Mouse (Mus musculus) lung, postnatal 4 days (tissue): Measurements from ENCODE around the gene Rai1.

Source experiments
- DNase-seq, 2 experiments: peaks; one replicate each; pipeline ENCODE4 v3.0.0; 2021

Rai1 gene

DNA sequence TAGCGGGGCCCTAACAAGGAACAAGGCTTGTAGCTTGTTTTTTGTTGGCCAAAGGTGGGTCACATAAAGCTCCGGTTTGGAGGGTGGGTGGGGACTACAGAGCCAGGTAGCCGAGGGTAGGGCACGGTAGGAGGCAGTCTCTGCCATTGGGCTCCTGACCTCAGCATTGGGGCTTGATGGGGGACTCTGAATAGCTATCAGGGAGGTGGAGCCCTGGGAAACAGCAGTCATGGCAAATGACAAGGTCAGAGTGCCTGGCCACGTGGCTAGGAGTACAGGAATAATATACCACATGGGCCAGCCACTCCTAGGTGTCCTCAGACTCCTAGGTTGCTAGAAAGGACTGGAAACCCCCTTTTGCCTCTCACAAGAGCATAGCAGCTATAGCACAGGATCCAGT is 91.5 kb downstream of the Rai1 start:
- no peak for DNase-seq

DNA sequence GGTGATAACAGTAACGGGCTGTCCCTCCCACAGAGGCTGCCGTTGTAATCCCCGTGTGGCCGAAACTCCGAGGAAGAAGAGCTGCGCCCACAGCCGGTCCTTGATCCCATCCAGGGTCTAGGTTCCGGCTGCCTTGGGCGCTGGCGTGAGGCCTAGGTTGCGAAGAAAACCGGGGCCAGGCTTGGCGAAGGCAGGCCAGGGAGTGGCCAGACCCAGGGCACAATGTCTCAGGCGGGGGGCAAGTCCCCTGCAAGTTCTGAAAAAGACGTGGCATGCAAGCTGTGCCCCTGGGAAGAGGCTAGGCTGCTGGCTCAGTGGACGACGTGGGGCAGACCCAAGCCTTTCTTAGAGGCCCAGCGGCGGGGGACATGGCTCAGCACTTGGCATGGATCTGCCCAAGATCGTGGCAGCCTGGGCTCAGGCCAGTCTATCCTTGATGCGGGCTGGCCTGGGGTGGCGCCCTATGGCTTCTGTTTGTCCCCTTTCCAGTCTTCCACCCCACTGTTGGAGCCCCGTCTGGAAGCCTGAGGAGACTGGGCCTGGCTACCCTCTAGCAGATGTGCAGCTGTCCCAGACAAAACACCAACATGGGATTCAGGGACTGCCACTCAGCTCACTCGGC is 93.3 kb downstream of the Rai1 start:
- no peak for DNase-seq

DNA sequence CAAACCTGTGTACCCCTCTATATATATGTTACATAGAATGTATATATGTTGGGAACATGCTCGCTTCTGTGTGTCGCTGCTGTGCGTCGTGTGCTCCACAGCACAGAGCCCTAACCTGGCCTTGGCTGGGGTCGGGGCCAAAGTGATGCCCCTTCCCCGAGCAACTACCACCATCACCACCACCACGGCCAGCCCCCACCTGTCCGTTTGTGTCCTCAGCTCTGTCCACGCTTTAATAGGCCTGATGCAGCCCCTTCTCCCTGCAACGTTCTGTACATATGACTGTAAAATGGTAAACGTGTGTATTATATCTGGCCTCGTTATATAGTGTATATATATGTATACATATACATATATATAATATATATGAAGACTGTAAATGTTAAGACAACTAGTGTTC is 93.8 kb downstream of the Rai1 start:
- DNase-seq: no peak

DNA sequence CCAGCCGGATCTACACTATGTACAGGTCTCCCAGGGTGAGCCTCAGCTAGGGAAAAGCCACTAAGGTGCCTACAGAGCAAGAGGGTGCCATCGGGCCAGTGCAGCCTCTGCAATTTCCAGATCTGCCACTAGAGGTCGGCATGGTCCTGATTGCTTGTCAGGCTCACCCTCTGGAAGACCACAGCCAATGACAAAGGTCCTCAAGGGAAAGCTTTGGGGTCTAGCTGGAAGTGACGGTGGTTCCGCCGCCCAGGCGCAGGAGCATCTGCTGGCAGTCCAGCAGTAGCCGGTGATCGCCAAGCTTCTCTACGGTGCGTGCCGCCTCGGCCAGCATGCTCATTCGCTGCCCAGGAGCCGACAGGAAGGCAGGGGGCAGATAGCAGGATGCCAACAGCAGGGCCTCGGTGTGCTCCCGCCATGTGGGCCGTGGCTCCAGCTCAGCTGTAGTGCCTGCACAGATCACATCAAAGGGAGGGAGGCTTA is 94.9 kb downstream of the Rai1 start:
- DNase-seq: peak; percentile 89 to 94

DNA sequence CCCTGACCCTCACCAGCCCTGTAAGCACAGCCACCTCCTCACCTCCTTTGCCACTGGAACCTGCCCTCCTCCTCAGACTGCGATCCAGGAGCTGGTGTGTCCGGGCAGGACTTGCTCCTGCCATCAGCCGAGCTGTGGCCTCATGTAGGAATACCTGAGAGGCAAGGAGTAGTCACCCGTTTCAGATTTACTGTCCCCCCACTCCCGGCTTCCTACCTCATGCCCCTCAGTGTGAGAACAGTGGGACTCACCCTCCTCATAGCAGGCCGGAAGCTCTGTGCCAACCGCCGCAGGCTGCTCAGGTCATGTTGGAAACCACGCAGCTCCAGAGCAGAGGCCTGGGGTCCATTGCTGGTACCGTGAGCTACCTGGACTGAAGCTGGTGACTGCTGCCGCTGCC is 95.6 kb downstream of the Rai1 start:
- DNase-seq: peak in 1 of 2 experiments; percentile 24

DNA sequence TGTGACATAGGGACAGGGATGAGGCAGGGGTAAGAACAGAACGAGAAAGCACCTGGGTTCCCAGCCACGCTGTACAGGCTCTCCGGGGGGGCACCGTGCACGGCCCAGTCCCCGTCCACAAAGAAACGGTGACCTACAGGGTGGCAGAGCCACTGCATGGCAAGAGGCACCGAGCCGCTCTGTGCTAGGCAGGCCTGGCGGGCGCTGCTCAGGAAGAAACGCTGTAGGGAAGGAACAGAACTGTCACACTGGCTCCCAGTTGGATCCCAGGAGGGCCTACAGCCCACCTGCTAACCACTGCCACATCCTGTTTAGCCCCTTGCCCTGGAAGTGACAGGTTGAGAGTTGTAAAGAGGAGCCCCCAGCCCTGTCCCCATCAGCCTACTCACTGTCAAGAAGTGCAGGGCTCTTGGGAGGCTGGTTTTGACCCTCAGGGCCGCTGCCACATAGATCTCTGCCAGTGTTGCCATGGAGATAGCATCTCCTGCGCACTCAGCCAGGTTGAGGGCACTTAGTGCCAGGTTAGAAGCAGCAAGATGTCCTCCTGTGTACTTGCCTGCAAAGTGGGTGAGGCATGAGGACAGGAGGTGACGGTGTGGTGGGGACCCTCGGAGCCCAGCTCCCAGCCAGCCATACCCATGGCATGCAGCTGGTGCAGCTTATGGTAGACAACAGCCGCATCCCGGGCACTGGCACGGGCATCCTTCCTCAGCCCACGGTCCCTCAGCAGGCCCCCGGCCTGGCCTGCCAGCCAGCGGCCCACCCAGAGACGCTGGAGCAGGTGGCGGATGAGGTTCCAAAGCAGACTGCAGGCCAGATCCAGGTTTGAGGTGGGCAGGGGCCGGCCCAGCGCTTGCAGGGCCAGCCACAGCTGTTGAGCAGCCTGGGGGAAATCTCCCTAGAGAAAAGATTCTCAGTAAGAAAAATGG is 98.2 kb downstream of the Rai1 start:
- peak in 1 of 2 experiments; percentile 21 for DNase-seq

DNA sequence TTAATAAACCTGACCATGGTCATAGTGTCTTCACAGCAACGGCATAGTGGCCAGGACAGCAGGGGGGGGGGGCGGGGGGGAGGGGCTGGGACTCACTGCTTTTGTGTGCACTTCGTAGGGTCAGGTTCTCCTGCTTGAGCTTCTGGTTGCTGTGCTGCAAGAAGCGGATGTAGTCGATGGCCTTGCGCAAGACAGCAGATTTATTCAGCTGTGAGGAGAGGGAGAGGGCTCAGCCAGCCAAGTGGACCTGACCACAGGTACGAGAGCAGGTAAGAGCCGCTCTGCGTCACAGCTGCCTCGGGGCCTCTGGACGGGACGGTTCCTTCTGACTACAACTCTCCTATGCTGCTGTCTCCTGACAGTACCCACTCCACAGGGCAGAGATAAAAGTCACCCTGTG is 100.2 kb downstream of the Rai1 start:
- peak; percentile 66 to 82 for DNase-seq

DNA sequence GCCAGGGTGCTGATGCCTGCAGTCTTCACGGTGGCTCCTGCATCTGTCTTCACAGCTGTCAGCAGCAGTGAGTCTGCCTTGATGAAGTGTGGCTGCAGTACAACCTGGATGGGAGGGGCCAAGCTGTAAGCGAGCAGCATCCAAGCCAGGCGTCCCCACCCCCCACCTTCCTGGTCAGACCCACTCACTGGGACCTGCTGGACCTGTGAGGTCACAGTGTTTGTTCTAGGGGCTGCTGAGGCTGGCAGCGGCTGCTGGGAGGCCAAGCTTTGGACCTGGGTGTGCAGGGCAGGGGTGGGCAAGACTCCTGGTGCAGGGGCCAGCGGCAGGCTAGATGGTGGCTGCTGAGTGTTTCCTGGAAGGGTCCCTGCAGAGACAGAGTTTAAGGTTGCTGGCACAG is 101.4 kb downstream of the Rai1 start:
- peak; percentile 48 to 70 for DNase-seq

DNA sequence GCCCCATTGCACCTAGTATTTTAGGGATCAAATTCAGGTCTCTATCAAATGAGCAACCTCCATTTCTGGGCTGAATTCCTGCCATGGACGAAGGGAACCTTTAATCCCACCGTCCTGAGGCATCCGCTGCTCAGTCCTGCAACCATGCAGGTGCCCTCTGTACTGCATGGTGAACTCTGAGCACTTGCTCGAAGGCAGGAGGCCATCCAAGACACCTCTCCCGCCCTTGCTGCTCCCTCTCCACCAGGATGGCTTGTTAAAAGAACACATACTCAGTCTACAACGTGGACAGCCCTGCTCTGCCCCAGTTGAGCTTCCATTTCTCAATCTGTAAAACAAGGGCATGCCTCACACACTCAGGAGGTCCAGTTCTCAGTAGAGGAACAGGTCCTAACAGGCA is 103.4 kb downstream of the Rai1 start:
- DNase-seq: no peak

DNA sequence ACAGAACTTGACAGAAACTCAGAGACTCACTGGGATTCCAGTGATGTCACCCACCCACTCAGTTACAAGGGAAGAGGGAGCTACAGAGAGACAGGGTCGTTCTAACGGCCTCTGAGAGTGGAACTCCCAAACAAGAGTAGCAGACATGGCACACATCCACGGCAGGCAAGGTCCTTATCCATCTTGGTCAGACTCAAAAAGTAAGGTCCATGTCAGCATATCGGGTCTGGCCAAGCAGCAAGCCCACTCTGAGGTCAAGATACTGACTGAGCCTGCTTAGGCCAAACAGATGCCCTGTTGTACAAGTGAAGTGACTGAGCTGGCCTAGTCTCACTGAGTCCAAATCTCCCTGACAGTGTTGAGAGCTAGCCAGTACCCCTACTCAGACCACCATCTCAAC is 103.9 kb downstream of the Rai1 start:
- DNase-seq: no peak

DNA sequence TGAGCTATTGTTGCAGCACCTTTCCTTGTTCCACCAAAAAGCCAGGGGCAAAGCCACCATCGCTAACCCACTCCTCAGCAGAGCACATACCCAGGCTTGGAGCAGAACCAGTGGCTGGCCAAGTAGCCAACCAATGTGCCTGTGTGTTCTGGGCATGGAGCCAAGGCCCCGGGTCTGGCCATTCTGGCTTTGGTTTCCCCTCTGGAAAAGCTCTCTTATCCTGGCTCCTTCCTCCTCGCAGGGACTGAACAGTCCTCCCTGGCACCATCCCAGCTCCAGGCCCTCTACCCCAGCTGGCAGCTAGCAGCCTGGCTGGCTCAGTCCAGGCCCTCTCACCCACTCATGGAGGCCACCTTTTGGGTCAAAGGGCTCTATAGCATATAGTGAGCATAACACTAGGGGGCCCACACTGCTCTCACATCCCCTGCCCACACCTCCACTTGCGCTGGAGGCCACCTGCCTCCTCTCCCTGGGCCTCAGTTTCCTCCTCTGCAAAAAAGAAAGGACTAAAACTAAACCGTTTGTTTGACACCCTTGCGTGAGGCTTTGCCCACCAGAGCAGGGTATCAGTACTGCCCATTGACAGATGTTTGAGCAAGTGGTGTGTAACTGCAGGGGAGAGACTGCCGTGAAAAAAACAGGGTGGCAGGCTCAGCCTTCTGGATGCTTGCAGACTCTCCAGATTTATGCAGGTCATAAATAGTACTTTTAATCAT is 104.6 kb downstream of the Rai1 start:
- DNase-seq: peak; percentile 77 to 87

DNA sequence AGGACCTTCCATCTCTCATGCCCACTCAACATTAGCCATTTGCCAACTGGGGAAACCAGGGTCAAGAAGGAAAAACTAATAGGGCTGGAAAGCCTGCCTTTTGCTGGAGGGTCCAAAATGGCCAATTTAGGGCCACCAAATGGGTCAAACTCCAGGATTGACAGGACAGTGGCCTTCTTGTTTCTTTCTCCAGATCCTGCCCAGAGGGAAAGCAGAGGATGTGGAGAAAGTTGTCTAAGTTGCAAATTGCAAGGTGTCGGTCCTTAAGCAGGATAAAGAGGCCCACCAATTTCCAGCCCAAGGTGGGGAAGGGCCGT is 105.1 kb downstream of the Rai1 start:
- DNase-seq: no peak

DNA sequence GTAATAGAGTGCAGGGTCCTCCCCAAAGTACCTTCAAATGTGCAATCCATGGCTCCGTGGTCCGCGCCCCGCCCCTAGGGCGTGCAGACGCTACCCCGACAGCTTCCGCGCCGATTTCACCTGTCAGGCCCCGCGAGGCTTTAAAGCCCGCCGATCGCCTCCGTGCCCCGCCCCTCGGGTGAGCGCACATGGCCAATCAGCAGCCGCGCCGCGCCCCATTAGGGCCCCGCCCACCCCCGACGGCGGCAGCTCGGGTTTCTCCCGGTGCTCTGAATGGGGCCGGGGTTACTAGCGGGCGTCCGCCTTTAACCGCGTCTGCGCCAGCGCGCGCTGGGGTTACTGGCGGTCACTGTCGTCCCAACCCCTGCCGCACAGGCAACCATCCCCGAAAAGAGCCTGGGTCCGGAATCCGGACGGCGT is 105.5 kb downstream of the Rai1 start:
- DNase-seq: peak; percentile 97

DNA sequence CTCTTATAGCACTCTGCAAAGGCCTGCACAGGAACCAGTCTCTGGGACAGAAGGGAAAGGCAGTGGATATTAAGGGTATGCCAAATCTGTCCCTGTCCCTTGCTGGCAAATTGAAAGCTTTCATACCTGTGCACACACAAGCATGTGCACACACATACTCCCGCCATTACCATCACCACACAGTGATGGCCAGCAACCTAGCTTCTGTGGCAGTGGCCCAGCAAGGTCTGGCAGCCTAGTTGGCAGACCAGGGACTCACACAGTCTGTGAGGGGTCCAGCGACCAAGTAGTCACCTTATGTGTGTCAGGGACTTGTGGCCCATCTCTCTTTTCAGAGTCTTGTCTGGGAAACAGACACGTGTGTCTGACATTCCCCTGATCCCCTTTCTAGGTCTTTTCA is 106.3 kb downstream of the Rai1 start:
- no peak for DNase-seq

DNA sequence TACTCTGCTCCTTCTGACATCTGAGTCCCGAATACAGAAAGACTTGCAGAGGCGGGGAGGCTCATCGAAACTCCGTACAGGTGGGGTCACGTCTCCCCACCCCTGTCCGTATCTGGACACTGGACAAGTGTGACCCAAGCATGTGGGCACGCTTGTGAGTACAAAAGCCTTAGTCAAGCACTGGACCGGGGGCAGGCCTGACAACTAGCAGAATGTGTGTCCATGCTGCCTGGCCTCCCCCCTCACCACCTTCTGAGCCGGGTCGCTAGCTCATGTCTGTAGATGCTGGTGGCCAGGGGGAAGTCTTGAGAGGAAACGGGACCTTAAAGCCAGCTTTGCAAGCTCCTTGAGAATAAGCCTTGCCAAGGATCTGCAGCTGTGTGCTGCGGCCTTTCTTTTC is 106.9 kb downstream of the Rai1 start:
- DNase-seq: peak in 1 of 2 experiments; percentile 22

DNA sequence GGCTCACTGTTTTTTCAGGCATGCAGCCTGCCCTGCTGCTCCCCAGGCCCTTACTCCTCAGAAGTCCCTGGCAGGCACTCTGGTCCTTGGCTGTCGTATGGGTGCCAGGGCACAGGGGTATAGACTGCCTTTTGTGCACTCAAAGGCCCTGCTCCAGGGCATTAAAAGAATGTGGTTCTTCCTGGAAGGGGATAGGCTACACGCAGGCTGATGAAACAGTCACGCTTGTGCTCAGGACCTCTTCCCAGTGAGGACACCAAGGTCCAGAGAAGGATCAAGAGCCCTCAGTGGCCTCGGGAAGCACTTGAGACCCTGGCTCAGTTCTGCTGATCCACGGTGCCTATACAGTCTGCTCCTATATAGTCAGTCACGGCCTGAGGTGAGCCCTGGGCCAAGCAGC is 108.5 kb downstream of the Rai1 start:
- peak in 1 of 2 experiments; percentile 56 for DNase-seq

DNA sequence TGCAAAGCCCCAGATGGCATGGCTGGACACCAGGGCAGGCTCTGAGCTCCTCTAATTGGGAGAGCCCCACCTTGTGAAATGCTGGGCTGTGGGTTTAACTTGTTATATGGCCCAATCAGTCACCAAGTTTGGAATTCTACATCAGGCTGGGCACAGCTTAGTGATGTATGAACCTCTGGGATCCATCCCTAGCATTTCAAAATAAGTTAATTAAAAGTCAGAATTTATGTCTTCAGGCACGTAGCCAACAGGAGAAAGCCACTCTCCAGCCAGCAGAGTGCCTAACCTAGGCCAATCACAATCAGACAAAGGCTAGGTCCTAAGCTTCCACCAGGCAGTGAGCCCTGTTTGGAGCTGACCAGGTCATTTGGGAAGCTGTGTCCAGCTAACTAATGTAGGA is 111.9 kb downstream of the Rai1 start:
- no peak for DNase-seq

DNA sequence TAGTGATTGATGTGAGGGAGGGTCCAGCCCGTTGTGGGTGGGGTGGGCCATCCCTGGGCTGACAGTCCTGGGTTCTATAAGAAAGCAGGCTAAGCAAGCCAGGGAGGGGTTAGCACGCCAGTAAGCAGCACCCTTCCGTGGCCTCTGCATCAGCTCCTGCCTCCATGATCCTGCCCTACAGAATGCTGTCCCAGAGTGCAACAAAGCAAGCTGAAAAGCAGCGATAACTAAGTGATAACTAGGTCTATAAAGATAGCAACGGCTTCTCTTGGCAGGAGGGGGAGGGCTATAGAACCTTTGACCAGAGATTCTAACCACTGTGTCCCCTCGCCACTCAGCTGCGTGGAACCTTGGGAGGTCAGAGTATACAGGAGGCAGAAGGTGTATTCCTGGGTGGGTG is 112.7 kb downstream of the Rai1 start:
- DNase-seq: no peak

DNA sequence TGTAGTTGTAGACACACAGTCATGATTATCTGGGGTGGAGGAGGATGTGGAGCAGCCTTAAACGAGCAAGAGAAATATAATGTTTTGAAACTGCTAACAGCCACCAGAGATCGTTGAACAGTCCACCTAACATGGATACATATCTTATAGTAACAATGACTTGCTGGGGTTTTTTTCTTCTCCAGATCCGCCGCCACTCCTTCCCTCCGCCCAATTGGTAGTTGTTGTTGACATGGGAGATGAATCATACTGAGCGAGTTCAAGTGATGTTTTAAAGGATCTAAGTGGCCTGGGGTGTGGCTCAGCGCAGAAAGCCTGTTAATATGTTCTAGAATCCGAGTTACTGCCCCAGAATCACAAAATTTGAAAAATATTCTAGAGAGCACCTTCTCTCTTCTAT is 114.8 kb downstream of the Rai1 start:
- no peak for DNase-seq

DNA sequence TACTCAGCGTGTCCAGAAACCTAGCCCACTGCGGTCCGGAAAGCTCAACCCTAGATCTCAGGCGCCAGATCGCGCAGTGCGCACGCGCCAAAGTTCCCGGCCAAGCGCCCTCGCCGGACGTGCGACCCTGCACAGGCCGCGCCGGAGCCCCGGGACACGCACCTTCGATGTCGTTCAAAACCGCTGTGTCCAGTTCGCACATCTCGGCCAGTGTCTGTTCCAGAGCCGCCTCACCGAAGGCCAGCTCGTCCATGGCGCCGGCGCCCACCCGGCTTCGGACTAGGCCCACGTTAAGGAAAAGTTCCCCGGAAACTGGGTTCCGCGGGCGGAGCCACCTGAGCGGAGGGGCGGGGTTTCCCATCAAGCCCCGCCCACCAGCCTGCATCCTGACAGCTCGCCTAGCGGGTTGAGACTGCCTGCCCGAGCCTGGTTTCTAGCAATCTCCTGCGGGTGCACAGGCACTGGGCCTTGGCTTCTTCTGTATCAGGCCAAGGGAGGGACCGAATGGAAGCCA is 115.5 kb downstream of the Rai1 start:
- peak; percentile 94 to 95 for DNase-seq

DNA sequence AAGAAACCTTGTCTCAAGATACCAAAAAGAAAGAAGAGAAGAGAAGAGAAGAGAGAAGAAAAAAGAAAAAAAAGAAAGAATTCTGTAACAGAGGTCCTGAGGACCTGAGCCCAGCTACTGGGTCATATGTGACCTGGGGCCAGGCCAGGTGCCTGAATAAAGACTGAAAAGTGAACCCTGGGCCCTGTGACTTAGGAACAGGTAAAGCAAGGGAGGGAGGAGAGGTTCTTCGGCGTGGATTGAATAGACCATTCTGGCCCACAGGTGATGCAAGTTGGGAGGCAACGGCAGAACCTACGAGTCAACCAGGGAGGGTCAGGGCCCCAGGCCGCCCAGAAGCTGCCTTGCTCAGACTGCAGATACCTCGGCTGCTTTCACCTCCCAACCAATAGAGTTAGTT is 116.6 kb downstream of the Rai1 start:
- DNase-seq: no peak

DNA sequence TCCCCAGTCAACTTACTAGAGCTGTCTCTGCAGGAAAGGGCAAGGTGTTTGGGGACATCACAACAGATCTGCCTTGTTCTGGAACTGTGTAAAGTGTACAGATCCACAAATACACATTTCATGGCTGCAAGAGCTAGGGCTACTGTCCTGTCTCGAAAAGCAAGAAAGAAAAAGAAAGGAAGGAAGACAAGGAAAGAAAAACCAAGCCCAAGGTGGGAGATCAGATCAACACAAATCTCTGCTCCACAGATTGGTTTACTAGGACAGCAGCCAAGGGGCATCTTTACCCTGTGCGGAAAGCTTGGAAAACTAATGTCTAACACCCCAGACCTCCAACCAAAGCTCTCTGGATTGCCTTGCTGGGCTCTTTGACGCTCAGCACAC is 117.3 kb downstream of the Rai1 start:
- no peak for DNase-seq

DNA sequence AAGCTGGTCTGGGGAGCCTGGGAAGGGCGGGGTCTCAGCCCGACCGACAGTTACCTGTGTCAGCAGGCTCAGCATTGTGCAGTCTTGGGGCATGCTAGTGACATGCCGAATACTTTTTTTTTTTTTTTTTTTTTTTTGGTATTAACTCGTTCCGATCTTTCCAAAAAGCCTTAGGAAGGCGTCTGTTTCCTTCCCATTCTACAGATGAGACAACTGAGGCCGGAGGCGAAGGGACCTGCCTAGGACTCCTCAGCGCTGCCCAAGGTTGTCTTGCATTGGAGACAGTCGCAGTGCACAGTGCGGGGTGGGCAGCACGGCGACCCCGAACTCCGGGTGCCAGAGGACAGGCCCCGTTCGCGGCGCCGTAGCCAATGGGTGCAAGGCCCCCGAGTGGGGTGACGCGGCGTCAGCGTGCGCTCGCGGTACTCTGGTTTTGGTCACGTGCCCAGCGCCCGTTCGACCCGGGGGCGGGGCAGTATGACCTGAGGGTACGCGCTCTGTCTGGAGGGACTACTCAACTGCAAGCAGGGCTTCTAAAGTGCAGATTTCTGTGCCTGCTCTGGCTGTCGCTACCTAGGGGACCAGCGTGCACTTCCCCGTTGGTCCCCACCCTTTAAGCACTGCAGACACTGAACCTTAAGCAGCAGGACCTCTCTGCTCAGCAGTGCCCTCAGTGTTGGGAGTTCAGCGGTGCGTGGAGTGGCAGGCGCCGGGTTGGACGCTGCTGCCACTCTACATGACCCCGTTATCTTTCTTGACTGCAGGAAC is 117.8 kb downstream of the Rai1 start, which contains the start of gene Srebf1:
TSS of gene Srebf1 (minus strand) at position 113 of the 768 bp plus-strand sequence.
- DNase-seq: peak; percentile 90 to 92
